Mouse (Mus musculus) adrenal gland, adult 2 months (tissue): ENCODE data around the gene N4bp2l1. TPM values are rescaled to one million over a fixed set of nuclear protein-coding genes. Genes with fewer than 3 reads are reported as not detected.
"Not testable (repeated sequence)": the region's sequence is repeated elsewhere in the genome, so short reads cannot be mapped to it uniquely, and the experiment has no call there.

Experiments
- DNase-seq: peaks from one replicate; pipeline ENCODE4 v3.0.0; 2021
- long read RNA-seq: library from polyadenylated mRNA; stranded (forward); transcript quantifications from one replicate; pipeline ENCODE4 v2.0.0, GENCODE M21; 2021
- polyA plus RNA-seq: library from polyadenylated mRNA; depleted of rRNA; stranded (reverse); fragments of >200 nt; gene quantifications from 2 replicates; pipeline ENCODE4 v1.2.3, GENCODE M21; 2012; rRNA removed
- total RNA-seq, 2 experiments: library from RNA; stranded (reverse); gene quantifications; 2 replicates each; pipeline ENCODE4 v1.2.3; 2021

N4bp2l1 gene
- total RNA-seq = 10 to 100 TPM; 28.2 to 32.7 TPM
- 20.1 and 23.7 TPM in 2 replicates for polyA plus RNA-seq
- long read RNA-seq, transcript N4bp2l1-201 (5 exons, 1,905 nt) = major isoform, 13 of 20 reads
- long read RNA-seq, partial matches to known transcripts = 1 of 20 reads
- long read RNA-seq, other reads (novel, unspliced or antisense) = 5 of 20 reads

GRCm38 (mm10) chr5:150597088-150597487 lies at the start of gene N4bp2l1:
Gene N4bp2l1, minus strand, starts transcription at chr5:150597188.
- DNase-seq = no peak

- DNase-seq = no peak
Observed at GRCm38 (mm10) chr5:150644926-150645325, 47.9 kb upstream of the N4bp2l1 start.

GRCm38 (mm10) chr5:150643390-150643789 lies 46.4 kb upstream of the N4bp2l1 start:
- DNase-seq = not testable (repeated sequence)

GRCm38 (mm10) chr5:150641440-150641839 lies 44.5 kb upstream of the N4bp2l1 start:
- no peak for DNase-seq

- DNase-seq = peak; percentile 13
Observed at GRCm38 (mm10) chr5:150629692-150630091, 32.7 kb upstream of the N4bp2l1 start.

- DNase-seq = no peak
Observed at GRCm38 (mm10) chr5:150629272-150629671, 32.3 kb upstream of the N4bp2l1 start.

- peak; percentile 18 for DNase-seq
Observed at GRCm38 (mm10) chr5:150625528-150625927, 28.5 kb upstream of the N4bp2l1 start.

- DNase-seq = no peak
Observed at GRCm38 (mm10) chr5:150622792-150623191, 25.8 kb upstream of the N4bp2l1 start.

GRCm38 (mm10) chr5:150621592-150621991 lies 24.6 kb upstream of the N4bp2l1 start:
- no peak for DNase-seq

- DNase-seq = no peak
Observed at GRCm38 (mm10) chr5:150620588-150621135, 23.7 kb upstream of the N4bp2l1 start.

GRCm38 (mm10) chr5:150618599-150619355 lies 21.8 kb upstream of the N4bp2l1 start:
- DNase-seq = no peak

GRCm38 (mm10) chr5:150616731-150617130 lies 19.7 kb upstream of the N4bp2l1 start:
- no peak for DNase-seq

- no peak for DNase-seq
Observed at GRCm38 (mm10) chr5:150616216-150616615, 19.2 kb upstream of the N4bp2l1 start.

GRCm38 (mm10) chr5:150614054-150614453 lies 17.1 kb upstream of the N4bp2l1 start:
- no peak for DNase-seq

GRCm38 (mm10) chr5:150611697-150612096 lies 14.7 kb upstream of the N4bp2l1 start:
- peak; percentile 76 for DNase-seq

GRCm38 (mm10) chr5:150611136-150611535 lies 14.1 kb upstream of the N4bp2l1 start:
- DNase-seq = no peak

GRCm38 (mm10) chr5:150607631-150608030 lies 10.6 kb upstream of the N4bp2l1 start:
- DNase-seq = no peak

GRCm38 (mm10) chr5:150606131-150606530 lies 9.1 kb upstream of the N4bp2l1 start:
- no peak for DNase-seq

- DNase-seq = no peak
Observed at GRCm38 (mm10) chr5:150601441-150602230, 4.6 kb upstream of the N4bp2l1 start.

GRCm38 (mm10) chr5:150600554-150601440 lies 3.8 kb upstream of the N4bp2l1 start:
- DNase-seq = peak; percentile 82
